Mouse (Mus musculus) cerebellum, adult 8-10 months (tissue): ENCODE measurements around the gene Iqgap3.

Experiments used
- DNase-seq: peaks from one replicate; pipeline ENCODE4 v3.0.0; 2022

Iqgap3 gene

GRCm38 (mm10) chr3:88150999-88151364, 69.2 kb downstream of the Iqgap3 start:
- DNase-seq, result no peak

GRCm38 (mm10) chr3:88152056-88152455, 70.3 kb downstream of the Iqgap3 start:
- peak; percentile 70 for DNase-seq

- DNase-seq, result no peak
Measured at GRCm38 (mm10) chr3:88153290-88154011, 71.7 kb downstream of the Iqgap3 start.

DNA sequence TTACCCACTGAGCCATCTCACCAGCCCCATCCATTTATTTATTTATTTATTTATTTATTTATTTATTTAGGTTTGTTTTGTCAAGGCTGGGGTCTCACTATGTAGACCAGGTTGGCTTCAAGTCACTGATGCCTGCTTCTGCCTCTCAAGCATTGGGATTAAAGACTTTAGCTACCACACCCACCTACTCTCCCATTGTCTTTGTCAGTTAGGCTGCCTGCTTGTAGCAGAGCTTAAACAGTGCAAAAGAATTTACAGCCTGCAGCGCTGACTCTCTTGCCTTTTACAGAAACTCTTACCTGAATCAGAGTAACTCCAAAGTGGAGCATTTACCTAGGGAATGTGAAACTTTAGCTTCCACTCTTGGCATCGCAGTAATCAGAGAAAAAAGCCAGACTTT, 72.5 kb downstream of the Iqgap3 start:
- no peak for DNase-seq

DNA sequence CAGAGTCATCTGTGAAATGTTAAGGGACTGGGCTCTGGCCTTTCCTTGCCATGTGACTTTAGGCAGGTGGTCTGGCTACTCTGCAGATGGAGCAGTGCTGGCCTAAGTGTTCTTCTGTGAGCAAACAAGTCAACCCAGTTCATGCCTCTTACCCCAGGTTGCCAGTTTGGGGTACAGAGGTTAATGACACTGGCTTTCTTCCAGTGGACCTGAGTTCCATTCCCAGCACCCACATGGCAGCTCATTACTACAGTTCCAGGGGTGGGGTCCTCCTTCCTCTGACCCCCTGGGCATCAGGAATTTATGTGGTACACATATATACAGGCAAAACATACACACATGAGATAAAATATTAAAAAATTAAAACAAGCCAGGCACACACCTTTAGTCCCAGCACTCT, 75.0 kb downstream of the Iqgap3 start:
- DNase-seq, result no peak

DNA sequence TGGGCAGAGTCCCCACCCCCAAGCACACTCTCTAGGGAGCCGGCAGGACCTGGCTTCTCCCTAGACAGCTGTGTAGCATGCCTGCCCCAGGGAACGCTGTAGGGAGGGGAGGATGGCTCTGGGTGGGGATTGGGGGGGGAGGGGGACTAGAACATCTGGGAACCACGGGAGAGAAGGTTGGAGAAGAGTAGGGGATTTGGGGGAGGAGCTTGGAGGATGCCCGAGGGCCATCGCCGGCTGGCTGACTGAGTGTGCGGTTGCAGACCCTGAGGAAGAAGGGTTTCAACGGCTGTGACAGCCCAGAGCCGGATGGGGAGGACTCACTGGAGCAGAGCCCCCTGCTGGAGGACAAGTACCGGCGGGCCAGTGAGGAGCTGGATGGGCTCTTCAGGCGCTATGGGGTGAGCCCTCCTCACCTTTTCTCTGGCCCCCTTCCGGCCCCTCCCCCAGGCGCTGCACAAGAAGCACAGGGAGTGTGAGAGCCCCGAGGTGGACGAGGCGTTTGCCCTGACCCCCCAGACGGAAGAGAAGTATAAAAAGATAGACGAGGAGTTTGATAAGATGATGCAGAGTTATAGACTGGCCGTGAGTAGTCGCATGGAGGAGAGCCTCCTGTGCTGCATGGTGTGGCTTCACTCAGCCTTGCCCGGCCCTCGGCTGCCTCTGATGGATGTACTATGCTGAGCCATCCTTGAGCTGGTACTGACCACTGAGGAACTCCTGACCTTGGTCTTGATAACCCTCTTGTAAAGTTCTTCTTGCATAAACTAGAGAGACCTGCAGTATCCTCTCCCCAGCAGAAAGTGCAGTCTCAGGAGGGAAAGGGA, 76.2 kb downstream of the Iqgap3 start:
- DNase-seq, result no peak

- DNase-seq, result no peak
Measured at GRCm38 (mm10) chr3:88158991-88159390, 77.2 kb downstream of the Iqgap3 start.

DNA sequence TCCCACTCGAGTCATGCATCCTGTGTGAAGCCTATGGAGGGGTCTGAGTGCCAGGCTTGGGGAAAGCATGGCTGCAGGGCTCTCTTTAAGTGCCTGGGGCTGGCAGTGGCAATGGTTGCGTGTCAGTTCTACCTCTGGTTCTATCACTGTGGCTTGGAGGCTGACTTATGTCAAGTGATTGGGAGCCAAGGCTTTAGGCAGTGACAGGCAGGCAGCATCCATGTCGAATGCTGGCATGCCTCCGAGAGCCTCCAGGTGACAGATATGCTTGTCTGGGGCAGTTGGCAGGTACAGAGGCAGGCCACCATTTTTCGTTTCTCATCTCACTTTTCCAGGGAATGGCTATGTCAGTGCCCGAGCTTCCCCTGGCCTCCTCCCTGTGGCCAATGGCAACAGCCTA, 79.1 kb downstream of the Iqgap3 start:
- DNase-seq, result no peak

GRCm38 (mm10) chr3:88162259-88162658, 80.5 kb downstream of the Iqgap3 start:
- peak; percentile 84 for DNase-seq

GRCm38 (mm10) chr3:88162811-88163210, 81.0 kb downstream of the Iqgap3 start:
- DNase-seq, result no peak

DNA sequence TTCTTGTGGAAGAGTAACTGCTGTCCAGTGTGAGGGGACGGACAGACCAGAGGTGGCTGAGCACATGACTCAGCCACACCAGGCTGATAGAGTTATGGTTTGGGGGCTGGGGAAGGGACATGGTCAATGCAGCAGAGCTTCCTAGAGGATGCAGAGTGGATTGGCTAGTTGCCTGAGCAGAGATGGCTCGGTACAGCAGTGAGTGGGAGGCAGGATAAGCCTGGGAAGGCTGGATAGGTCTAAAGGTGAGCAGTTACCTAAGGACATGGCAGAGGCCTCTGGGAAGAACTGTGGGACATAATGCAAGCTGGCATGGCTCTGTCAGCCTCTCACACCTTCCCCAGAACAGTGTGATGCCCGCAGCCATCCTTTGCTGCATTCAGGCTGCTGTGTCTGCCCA, 82.1 kb downstream of the Iqgap3 start:
- DNase-seq, result no peak

DNA sequence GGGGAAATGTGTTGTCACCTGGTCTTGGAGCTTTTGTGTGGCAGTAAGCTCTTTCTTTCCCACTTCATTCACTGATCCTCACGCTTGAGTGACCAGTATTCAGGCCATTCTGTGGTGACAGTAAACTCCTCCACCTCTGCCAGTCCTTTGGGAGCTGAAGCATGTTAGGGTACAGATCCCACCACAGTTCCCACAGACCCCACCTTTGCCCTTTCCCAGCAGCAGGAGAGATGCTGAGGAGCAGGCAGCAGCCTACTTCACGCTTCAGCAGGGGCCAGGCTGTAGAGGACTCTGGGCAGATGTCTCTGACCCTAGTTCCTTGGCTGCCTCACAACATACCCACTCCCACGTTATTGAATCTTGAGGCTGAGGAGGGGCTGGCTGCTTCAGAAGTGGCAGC, 82.5 kb downstream of the Iqgap3 start:
- DNase-seq, result no peak

GRCm38 (mm10) chr3:88166056-88166455, 84.3 kb downstream of the Iqgap3 start:
- DNase-seq, result no peak

- DNase-seq, result no peak
Measured at GRCm38 (mm10) chr3:88170361-88170760, 88.6 kb downstream of the Iqgap3 start.
